Mouse (Mus musculus) ES-Bruce4 (cell line): ENCODE data around the gene Hs3st4.

Source experiments
- CTCF ChIP-seq: IDR thresholded peaks from one replicate; pipeline ENCODE4 v1.8.1; 2011; ENCODE audit warnings: low read depth, low read length
- EP300 ChIP-seq: IDR thresholded peaks from 2 replicates; pipeline ENCODE4 v1.6.1; 2011; ENCODE audit warnings: low read depth, low read length; ENCODE audit not compliant: insufficient read depth
- POLR2A ChIP-seq: IDR thresholded peaks from one replicate; pipeline ENCODE4 v1.8.1; 2011; ENCODE audit warnings: low read length; ENCODE audit not compliant: insufficient read depth

- no peak for TF ChIP-seq CTCF
- no peak for TF ChIP-seq POLR2A
- TF ChIP-seq EP300, result no peak
Measured at GRCm38 (mm10) chr7:124032236-124032635, 49.6 kb downstream of the Hs3st4 start.
